Mouse (Mus musculus) embryonic facial prominence, embryonic 15.5 days (tissue): ENCODE data around the gene Vmn2r3. TPM values are rescaled to one million over a fixed set of nuclear protein-coding genes. Genes with fewer than 3 reads are reported as not detected.

Source experiments
- polyA plus RNA-seq: library from polyadenylated mRNA; unstranded; fragments of >200 nt; fragmentation: Nextera tagmentation; extraction: Ambion mirVana; gene quantifications from 2 replicates; pipeline ENCODE4 v1.2.1, GENCODE M21; 2015

Gene Vmn2r3
- polyA plus RNA-seq, 1 experiment from 2014 or later = not detected

Other genes with a start within 250 kb of the Vmn2r3 start
- gene Vmn2r1, start 208.2 kb downstream of the Vmn2r3 start, polyA plus RNA-seq = 0.08 and 0.09 TPM in 2 replicates
- gene Vmn2r2, start 147.8 kb downstream of the Vmn2r3 start, polyA plus RNA-seq = 0.09 TPM in 2 replicates
- not detected in 2 replicates for gene Vmn2r4, start 125.7 kb upstream of the Vmn2r3 start, polyA plus RNA-seq
- 0.05 TPM in 1 of 2 replicates, not detected in the other for gene Vmn2r5, start 220.1 kb upstream of the Vmn2r3 start, polyA plus RNA-seq